Mouse (Mus musculus): ENCODE data around the gene Exoc6b. TPM values are rescaled to one million over a fixed set of nuclear protein-coding genes. Genes with fewer than 3 reads are reported as not detected.

Gene Exoc6b
- polyA plus RNA-seq, 1 experiment from 2014 or later, result 41.6 TPM

GRCm38 (mm10) chr6:84657091-84657490 is 412.2 kb downstream of the Exoc6b start:
- ATAC-seq (ENCODE audit: insufficient read depth, low FRiP score, low TSS enrichment) (no peak), DNase-seq (ENCODE audit: low spot score) (no peak)
- Histone ChIP-seq H3K4me3 (ENCODE audit: low read depth, low read length) (no peak overlapping the region), H3K27ac (ENCODE audit: low read depth, low read length) (no peak overlapping the region), H3K9ac (ENCODE audit: low read length) (no peak overlapping the region), H3K36me3 (ENCODE audit: control insufficient read depth, insufficient read depth, low read length) (no peaks in the 10 kb centered on the region), H3K27me3 (ENCODE audit: control insufficient read depth, insufficient read depth, low read length) (no peaks in the 10 kb centered on the region), H3K4me1 (ENCODE audit: control insufficient read depth, insufficient read depth, low read length) (no peaks in the 10 kb centered on the region), H3K9me3 (ENCODE audit: control insufficient read depth, low read length) (no peaks in the 10 kb centered on the region), H3K4me2 (ENCODE audit: low read depth) (no peak overlapping the region)
- WGBS, result 54% methylated on average over 1 of the region's 1 CpGs

- Histone ChIP-seq H3K36me3 (ENCODE audit: control insufficient read depth, insufficient read depth, low read length) (no peaks in the 10 kb centered on the region), H3K27me3 (ENCODE audit: control insufficient read depth, insufficient read depth, low read length) (no peaks in the 10 kb centered on the region), H3K9me3 (ENCODE audit: control insufficient read depth, low read length) (no peaks in the 10 kb centered on the region), H3K4me1 (ENCODE audit: control insufficient read depth, insufficient read depth, low read length) (no peaks in the 10 kb centered on the region), H3K9ac (ENCODE audit: low read length) (no peak overlapping the region), H3K4me2 (ENCODE audit: low read depth) (no peak overlapping the region), H3K4me3 (ENCODE audit: low read depth, low read length) (no peak overlapping the region), H3K27ac (ENCODE audit: low read depth, low read length) (no peak overlapping the region)
- no peak for ATAC-seq (ENCODE audit: insufficient read depth, low FRiP score, low TSS enrichment)
- WGBS, result 43% methylated on average over 2 of the region's 2 CpGs
- DNase-seq (ENCODE audit: low spot score), result no peak
Measured at GRCm38 (mm10) chr6:84656680-84657079, 412.6 kb downstream of the Exoc6b start.

GRCm38 (mm10) chr6:84651902-84652301 is 417.4 kb downstream of the Exoc6b start:
- Histone ChIP-seq H3K27ac (ENCODE audit: low read depth, low read length) (no peak overlapping the region), H3K27me3 (ENCODE audit: control insufficient read depth, insufficient read depth, low read length) (no peaks in the 10 kb centered on the region), H3K4me1 (ENCODE audit: control insufficient read depth, insufficient read depth, low read length) (no peaks in the 10 kb centered on the region), H3K9ac (ENCODE audit: low read length) (no peak overlapping the region), H3K36me3 (ENCODE audit: control insufficient read depth, insufficient read depth, low read length) (no peaks in the 10 kb centered on the region), H3K4me2 (ENCODE audit: low read depth) (no peak overlapping the region), H3K9me3 (ENCODE audit: control insufficient read depth, low read length) (no peaks in the 10 kb centered on the region), H3K4me3 (ENCODE audit: low read depth, low read length) (no peak overlapping the region)
- 89% methylated on average over 3 of the region's 3 CpGs for WGBS
- DNase-seq (ENCODE audit: low spot score) (no peak), ATAC-seq (ENCODE audit: insufficient read depth, low FRiP score, low TSS enrichment) (no peak)

GRCm38 (mm10) chr6:84647197-84647596 is 422.1 kb downstream of the Exoc6b start:
- Histone ChIP-seq H3K4me2 (ENCODE audit: low read depth) (no peak overlapping the region), H3K9me3 (ENCODE audit: control insufficient read depth, low read length) (no peaks in the 10 kb centered on the region), H3K36me3 (ENCODE audit: control insufficient read depth, insufficient read depth, low read length) (no peaks in the 10 kb centered on the region), H3K9ac (ENCODE audit: low read length) (no peak overlapping the region), H3K4me3 (ENCODE audit: low read depth, low read length) (no peak overlapping the region), H3K27me3 (ENCODE audit: control insufficient read depth, insufficient read depth, low read length) (no peaks in the 10 kb centered on the region), H3K4me1 (ENCODE audit: control insufficient read depth, insufficient read depth, low read length) (no peaks in the 10 kb centered on the region), H3K27ac (ENCODE audit: low read depth, low read length) (no peak overlapping the region)
- no peak for ATAC-seq (ENCODE audit: insufficient read depth, low FRiP score, low TSS enrichment)
- no peak for DNase-seq (ENCODE audit: low spot score)
- 74% methylated on average over 4 of the region's 4 CpGs for WGBS

- Histone ChIP-seq H3K4me1 (ENCODE audit: control insufficient read depth, insufficient read depth, low read length) (no peaks in the 10 kb centered on the region), H3K27ac (ENCODE audit: low read depth, low read length) (no peak overlapping the region), H3K9ac (ENCODE audit: low read length) (no peak overlapping the region), H3K4me2 (ENCODE audit: low read depth) (no peak overlapping the region), H3K36me3 (ENCODE audit: control insufficient read depth, insufficient read depth, low read length) (no peaks in the 10 kb centered on the region), H3K9me3 (ENCODE audit: control insufficient read depth, low read length) (no peaks in the 10 kb centered on the region), H3K27me3 (ENCODE audit: control insufficient read depth, insufficient read depth, low read length) (no peaks in the 10 kb centered on the region), H3K4me3 (ENCODE audit: low read depth, low read length) (no peak overlapping the region)
- no peak for ATAC-seq (ENCODE audit: insufficient read depth, low FRiP score, low TSS enrichment)
- DNase-seq (ENCODE audit: low spot score), result no peak
- 70% methylated on average over 2 of the region's 2 CpGs for WGBS
Measured at GRCm38 (mm10) chr6:84646696-84647095, 422.6 kb downstream of the Exoc6b start.

- no peak overlapping the region for H3K9ac ChIP-seq (ENCODE audit: low read length)
- H3K27ac ChIP-seq (ENCODE audit: low read depth, low read length), result no peak overlapping the region
- H3K27me3 ChIP-seq (ENCODE audit: control insufficient read depth, insufficient read depth, low read length), result no peaks in the 10 kb centered on the region
- H3K36me3 ChIP-seq (ENCODE audit: control insufficient read depth, insufficient read depth, low read length), result no peaks in the 10 kb centered on the region
- H3K9me3 ChIP-seq (ENCODE audit: control insufficient read depth, low read length), result no peaks in the 10 kb centered on the region
- peaks cover 10% of the 10 kb centered on the region; the same call in 1 of the 2 replicates for H3K4me1 ChIP-seq (ENCODE audit: control insufficient read depth, insufficient read depth, low read length)
- ATAC-seq (ENCODE audit: insufficient read depth, low FRiP score, low TSS enrichment) (no peak), DNase-seq (ENCODE audit: low spot score) (no peak)
- H3K4me3 ChIP-seq (ENCODE audit: low read depth, low read length), result no peak overlapping the region
- 58% methylated on average over 4 of the region's 4 CpGs for WGBS
- H3K4me2 ChIP-seq (ENCODE audit: low read depth), result no peak overlapping the region
Measured at GRCm38 (mm10) chr6:84641062-84641431, 428.3 kb downstream of the Exoc6b start.

- H3K9me3 ChIP-seq (ENCODE audit: control insufficient read depth, low read length), result no peaks in the 10 kb centered on the region
- H3K4me3 ChIP-seq (ENCODE audit: low read depth, low read length), result no peak overlapping the region
- no peak overlapping the region for H3K4me2 ChIP-seq (ENCODE audit: low read depth)
- H3K27me3 ChIP-seq (ENCODE audit: control insufficient read depth, insufficient read depth, low read length), result no peaks in the 10 kb centered on the region
- no peaks in the 10 kb centered on the region for H3K36me3 ChIP-seq (ENCODE audit: control insufficient read depth, insufficient read depth, low read length)
- H3K4me1 ChIP-seq (ENCODE audit: control insufficient read depth, insufficient read depth, low read length), result peaks cover 10% of the 10 kb centered on the region; the same call in 1 of the 2 replicates
- 37% methylated on average over 9 of the region's 9 CpGs for WGBS
- H3K27ac ChIP-seq (ENCODE audit: low read depth, low read length), result 0 out of 2 replicates have a peak overlapping the region, but pooled peaks have one; percentile 45
- no peak overlapping the region for H3K9ac ChIP-seq (ENCODE audit: low read length)
- 0 out of 2 replicates have a peak, but pooled peaks have one; percentile 23 for ATAC-seq (ENCODE audit: insufficient read depth, low FRiP score, low TSS enrichment)
- peak; percentile 53 for DNase-seq (ENCODE audit: low spot score)
Measured at GRCm38 (mm10) chr6:84640324-84641061, 428.8 kb downstream of the Exoc6b start.

GRCm38 (mm10) chr6:84638206-84638605 is 431.1 kb downstream of the Exoc6b start:
- H3K4me2 ChIP-seq (ENCODE audit: low read depth), result no peak overlapping the region
- H3K9me3 ChIP-seq (ENCODE audit: control insufficient read depth, low read length), result no peaks in the 10 kb centered on the region
- H3K27ac ChIP-seq (ENCODE audit: low read depth, low read length), result no peak overlapping the region
- ATAC-seq (ENCODE audit: insufficient read depth, low FRiP score, low TSS enrichment) (no peak), DNase-seq (ENCODE audit: low spot score) (no peak)
- H3K9ac ChIP-seq (ENCODE audit: low read length), result no peak overlapping the region
- H3K27me3 ChIP-seq (ENCODE audit: control insufficient read depth, insufficient read depth, low read length), result no peaks in the 10 kb centered on the region
- no peak overlapping the region for H3K4me3 ChIP-seq (ENCODE audit: low read depth, low read length)
- H3K4me1 ChIP-seq (ENCODE audit: control insufficient read depth, insufficient read depth, low read length), result peaks cover 10% of the 10 kb centered on the region; the same call in 1 of the 2 replicates
- H3K36me3 ChIP-seq (ENCODE audit: control insufficient read depth, insufficient read depth, low read length), result no peaks in the 10 kb centered on the region

GRCm38 (mm10) chr6:84631588-84631987 is 437.7 kb downstream of the Exoc6b start:
- 90% methylated on average over 2 of the region's 2 CpGs for WGBS
- no peak for DNase-seq (ENCODE audit: low spot score)
- Histone ChIP-seq H3K27me3 (ENCODE audit: control insufficient read depth, insufficient read depth, low read length) (no peaks in the 10 kb centered on the region), H3K4me3 (ENCODE audit: low read depth, low read length) (no peak overlapping the region), H3K4me2 (ENCODE audit: low read depth) (no peak overlapping the region), H3K27ac (ENCODE audit: low read depth, low read length) (no peak overlapping the region), H3K9me3 (ENCODE audit: control insufficient read depth, low read length) (no peaks in the 10 kb centered on the region), H3K36me3 (ENCODE audit: control insufficient read depth, insufficient read depth, low read length) (no peaks in the 10 kb centered on the region), H3K4me1 (ENCODE audit: control insufficient read depth, insufficient read depth, low read length) (no peaks in the 10 kb centered on the region), H3K9ac (ENCODE audit: low read length) (no peak overlapping the region)
- ATAC-seq (ENCODE audit: insufficient read depth, low FRiP score, low TSS enrichment), result no peak
